Mouse (Mus musculus) heart, postnatal 4 days (tissue): ENCODE results near the gene Ints6l. TPM values are rescaled to one million over a fixed set of nuclear protein-coding genes. Genes with fewer than 3 reads are reported as not detected.

Source experiments
- DNase-seq: peaks from one replicate; pipeline ENCODE4 v3.0.0; 2021
- total RNA-seq, 2 experiments: library from RNA; stranded (reverse); gene quantifications; 2 replicates each; pipeline ENCODE4 v1.2.3; 2021

Gene Ints6l
- total RNA-seq, 2 experiments from 2014 or later: 14.9 to 16.0 TPM

DNA sequence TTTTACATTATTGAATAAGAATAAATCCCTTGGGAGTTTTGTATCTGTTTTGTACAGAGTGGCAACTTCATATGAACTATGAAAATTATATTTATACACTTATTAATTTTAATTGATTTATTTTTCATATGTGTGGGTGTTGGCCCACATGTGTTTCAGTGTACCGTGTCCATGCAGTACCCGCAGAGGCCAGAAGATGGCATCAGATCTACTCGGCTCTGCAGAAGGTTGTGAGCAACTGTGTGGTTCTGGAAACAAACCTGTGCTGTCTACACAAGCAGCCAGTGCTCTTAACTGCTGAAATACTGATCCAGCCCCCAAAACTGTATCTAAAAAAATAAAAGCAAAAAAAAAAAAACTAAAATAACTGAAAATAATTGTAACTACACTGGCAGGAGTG is 76.6 kb downstream of the Ints6l start:
- DNase-seq: peak; percentile 72

- peak; percentile 25 for DNase-seq
Measured at GRCm38 (mm10) chrX:56537162-56537561, 82.5 kb downstream of the Ints6l start.

DNA sequence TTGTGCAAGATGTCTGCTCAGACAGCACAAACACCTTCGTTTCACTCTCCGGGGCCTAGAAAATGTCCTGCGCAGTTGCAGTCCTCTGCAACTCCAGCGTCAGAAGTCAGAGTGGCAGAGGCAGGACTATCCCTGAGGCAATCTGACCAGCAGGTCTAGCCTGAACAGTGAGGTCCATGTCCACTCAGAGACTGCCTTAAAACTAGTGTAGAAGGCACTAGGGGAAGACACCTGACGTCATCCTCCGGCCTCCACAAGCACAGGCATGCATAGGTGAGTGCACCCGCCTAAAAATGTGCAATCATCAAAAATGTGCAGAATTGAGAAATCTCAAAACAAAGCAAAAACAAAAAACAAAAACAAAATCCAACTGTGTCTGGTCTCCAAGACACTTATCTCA is 94.8 kb downstream of the Ints6l start, which contains the start of gene Gm648:
Gm648 (minus strand) TSS at position 101 of the 400 bp plus-strand sequence.
- no peak for DNase-seq

GRCm38 (mm10) chrX:56553584-56553983 is 98.9 kb downstream of the Ints6l start:
- DNase-seq: no peak

Other genes with a start within 250 kb of the Ints6l start
- not detected for gene Gm773, start 242.0 kb upstream of the Ints6l start, total RNA-seq
- gene Zfp449, start 108.5 kb upstream of the Ints6l start, total RNA-seq: 1 to 10 TPM; 5.5 to 6.1 TPM
- under 1 TPM; 0.61 to 0.91 TPM for gene Smim10l2a, start 80.3 kb upstream of the Ints6l start, total RNA-seq
- gene Gm2174, start 6.9 kb upstream of the Ints6l start, total RNA-seq: not detected
- not detected for gene Gm10477, start 69.9 kb downstream of the Ints6l start, total RNA-seq
- gene Gm648, start 94.7 kb downstream of the Ints6l start, total RNA-seq: not detected
- gene Mmgt1, start 143.2 kb downstream of the Ints6l start, total RNA-seq: 10 to 100 TPM; 30.3 to 31.7 TPM
- gene Slc9a6, start 154.9 kb downstream of the Ints6l start, total RNA-seq: 10 to 100 TPM; 16.4 to 18.2 TPM